Mouse (Mus musculus) testis, adult 2 months (tissue): ENCODE measurements around the gene Clk1. TPM values are rescaled to one million over a fixed set of nuclear protein-coding genes. Genes with fewer than 3 reads are reported as not detected.
A peak's percentile ranks its signal among the peaks of the same experiment; 100 is the strongest.

Experiments used
- H3K27ac ChIP-seq: fragments of 200-500 bp; 2 replicates; pipeline ENCODE4 v1.5.1; 2012; ENCODE audit warnings: low read depth, low read length; ENCODE audit not compliant: control insufficient read depth, insufficient read depth
- H3K27me3 ChIP-seq: fragments of 200-500 bp; 2 replicates; pipeline ENCODE4 v1.6.1; 2012; ENCODE audit warnings: mild to moderate bottlenecking, low read length, moderate library complexity; ENCODE audit not compliant: control insufficient read depth, insufficient read depth
- H3K36me3 ChIP-seq: fragments of 200-500 bp; 2 replicates; pipeline ENCODE4 v1.6.1; 2012; ENCODE audit warnings: mild to moderate bottlenecking, low read length; ENCODE audit not compliant: control insufficient read depth, insufficient read depth
- H3K4me1 ChIP-seq: fragments of 200-500 bp; 2 replicates; pipeline ENCODE4 v1.6.1; 2012; ENCODE audit warnings: low read length; ENCODE audit not compliant: control insufficient read depth, insufficient read depth
- H3K4me3 ChIP-seq: fragments of 200-500 bp; 2 replicates; pipeline ENCODE4 v1.5.1; 2012; ENCODE audit warnings: low read depth, mild to moderate bottlenecking, low read length, moderate library complexity, mixed read lengths; ENCODE audit not compliant: control insufficient read depth
- CTCF ChIP-seq: fragments of 200-500 bp; IDR thresholded peaks from 2 replicates; pipeline ENCODE4 v1.5.1; 2012; ENCODE audit warnings: low read depth, mild to moderate bottlenecking, inconsistent platforms, low read length, moderate library complexity; ENCODE audit not compliant: control insufficient read depth, insufficient read depth, insufficient replicate concordance
- POLR2A ChIP-seq: fragments of 200-500 bp; IDR thresholded peaks from 2 replicates; pipeline ENCODE4 v1.6.1; 2012; ENCODE audit warnings: low read depth, mild to moderate bottlenecking, inconsistent platforms, low read length, moderate library complexity; ENCODE audit not compliant: control insufficient read depth
- polyA plus RNA-seq: library from polyadenylated mRNA; depleted of rRNA; stranded (reverse); fragments of >200 nt; gene quantifications from 2 replicates; pipeline ENCODE4 v1.2.3, GENCODE M21; 2012

Clk1 gene
- polyA plus RNA-seq, 1 experiment: 27.8 TPM

GRCm38 (mm10) chr1:58407321-58407720 is 16.5 kb downstream of the Clk1 start:
- no peaks in the 10 kb centered on the region for H3K27me3 ChIP-seq
- H3K27ac ChIP-seq: no peak overlapping the region
- H3K4me3 ChIP-seq: no peak overlapping the region
- H3K4me1 ChIP-seq: no peaks in the 10 kb centered on the region
- TF ChIP-seq CTCF: no peak
- TF ChIP-seq POLR2A: no peak
- H3K36me3 ChIP-seq: peaks cover 1% of the 10 kb centered on the region

- TF ChIP-seq CTCF: no peak
- TF ChIP-seq POLR2A: no peak
- H3K36me3 ChIP-seq: peaks cover 1% of the 10 kb centered on the region
Observed at GRCm38 (mm10) chr1:58403745-58404144, 20.1 kb downstream of the Clk1 start.

GRCm38 (mm10) chr1:58401396-58401795 is 22.5 kb downstream of the Clk1 start:
- H3K27me3 ChIP-seq: no peaks in the 10 kb centered on the region
- H3K4me1 ChIP-seq: no peaks in the 10 kb centered on the region
- peaks cover 1% of the 10 kb centered on the region for H3K36me3 ChIP-seq
- TF ChIP-seq CTCF (no peak), POLR2A (no peak)
- no peak overlapping the region for H3K4me3 ChIP-seq
- no peak overlapping the region for H3K27ac ChIP-seq

More at GRCm38 (mm10) chr1:58403745-58404144, 20.1 kb downstream of the Clk1 start:
- H3K4me1 ChIP-seq: no peaks in the 10 kb centered on the region
- no peak overlapping the region for H3K27ac ChIP-seq
- no peaks in the 10 kb centered on the region for H3K27me3 ChIP-seq
- no peak overlapping the region for H3K4me3 ChIP-seq

- Histone ChIP-seq H3K27me3 (no peaks in the 10 kb centered on the region), H3K4me1 (no peaks in the 10 kb centered on the region), H3K27ac (no peak overlapping the region), H3K36me3 (no peaks in the 10 kb centered on the region; the same call in none of the 2 replicates), H3K4me3 (no peak overlapping the region)
- TF ChIP-seq POLR2A (no peak), CTCF (no peak)
Observed at GRCm38 (mm10) chr1:58397731-58398130, 26.1 kb downstream of the Clk1 start.

GRCm38 (mm10) chr1:58396179-58396578 is 27.7 kb downstream of the Clk1 start:
- Histone ChIP-seq H3K27me3 (no peaks in the 10 kb centered on the region), H3K27ac (no peak overlapping the region), H3K4me1 (peaks cover 2% of the 10 kb centered on the region), H3K4me3 (no peak overlapping the region), H3K36me3 (no peaks in the 10 kb centered on the region; the same call in 1 of the 2 replicates)
- no peak for TF ChIP-seq POLR2A
- TF ChIP-seq CTCF: no peak

- Histone ChIP-seq H3K36me3 (no peaks in the 10 kb centered on the region; the same call in 1 of the 2 replicates), H3K4me1 (peaks cover 2% of the 10 kb centered on the region), H3K27me3 (no peaks in the 10 kb centered on the region), H3K27ac (no peak overlapping the region), H3K4me3 (no peak overlapping the region)
- no peak for TF ChIP-seq POLR2A
- TF ChIP-seq CTCF: no peak
Observed at GRCm38 (mm10) chr1:58395341-58395740, 28.5 kb downstream of the Clk1 start.

GRCm38 (mm10) chr1:58393284-58394195 is 30.3 kb downstream of the Clk1 start:
- H3K4me3 ChIP-seq: peak overlapping the region; percentile 93
- H3K27me3 ChIP-seq: no peaks in the 10 kb centered on the region
- TF ChIP-seq POLR2A (no peak), CTCF (no peak)
- H3K27ac ChIP-seq: peak overlapping the region; percentile 98
- peaks cover 2% of the 10 kb centered on the region for H3K4me1 ChIP-seq
- no peaks in the 10 kb centered on the region for H3K36me3 ChIP-seq
